Mouse (Mus musculus) heart, postnatal 14 days (tissue): ENCODE measurements at regions not wholly inside any gene's neighbourhood (a gene's known extent, or its start where the extent isn't known, plus 50 kb on each side); places are given as distances from the start of the nearest gene placed in this dataset.

Experiments
- DNase-seq, 2 experiments: peaks; one replicate each; pipeline ENCODE4 v3.0.0; 2021 to 2022
- intact Hi-C: fragments of 180-260 bp; cut with DNase I; formaldehyde crosslinking; loops from one replicate; pipeline ENCODE4 v1.15.1; 2025

DNA sequence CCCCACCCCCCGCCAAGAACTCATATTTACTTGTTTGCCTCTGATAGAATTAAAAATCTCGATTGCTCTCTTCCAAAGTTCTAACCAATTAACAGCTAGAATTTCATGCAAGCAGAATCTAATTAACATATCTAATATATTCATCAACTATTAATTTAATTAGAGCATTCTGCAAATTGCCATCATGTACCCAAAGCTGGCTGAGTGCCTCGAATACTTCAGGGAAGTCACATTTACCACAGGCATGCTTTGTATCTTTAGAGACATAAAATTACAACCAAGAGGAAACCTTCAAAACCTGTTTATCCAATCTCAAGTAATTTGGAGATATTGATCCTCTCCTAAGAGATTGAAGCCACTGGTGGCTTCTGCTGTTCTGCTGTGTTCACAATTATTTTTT is 401.6 kb upstream of the Nmur2 start:
- no peak for DNase-seq
- intact Hi-C loops = no loop called here

DNA sequence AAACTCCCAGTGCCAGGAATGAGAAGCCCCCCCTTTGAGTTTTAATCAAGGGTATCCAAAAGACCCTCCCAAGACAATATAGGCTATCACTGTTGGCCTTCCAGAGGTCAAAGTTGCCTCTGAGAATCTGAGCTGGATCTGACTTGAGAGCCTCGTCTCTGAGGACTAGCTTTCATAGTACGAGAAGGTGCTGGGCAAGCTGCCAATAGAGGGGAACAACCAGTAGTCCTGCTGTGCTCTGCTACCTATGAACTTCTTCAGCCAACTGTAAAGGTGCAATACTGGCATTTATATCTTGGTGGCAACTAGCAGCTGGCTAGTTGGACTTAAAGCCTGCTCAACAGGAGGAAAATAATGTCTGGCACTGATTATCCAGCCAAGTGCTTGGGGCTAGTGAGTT is 400.3 kb upstream of the Nmur2 start:
- DNase-seq = peak in 1 of 2 experiments; percentile 2

DNA sequence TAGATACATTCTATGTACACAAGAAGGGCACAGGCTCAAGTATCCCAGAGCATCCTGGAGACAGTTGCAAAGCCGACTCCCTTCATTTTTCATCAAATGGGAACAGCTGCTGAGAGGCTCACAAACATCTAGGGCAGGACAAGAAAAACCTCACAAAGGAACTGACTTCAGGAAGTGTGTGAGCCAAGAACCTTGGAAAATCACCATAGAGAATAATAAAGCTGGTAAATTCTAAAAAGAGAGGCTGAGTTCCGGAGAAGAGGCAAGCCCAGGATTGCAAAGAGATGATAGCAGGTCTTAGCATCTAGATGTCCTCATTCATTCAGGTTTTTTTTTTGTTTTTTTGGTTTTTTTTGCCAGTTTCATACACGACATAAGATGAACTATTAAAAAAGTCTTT is 390.3 kb upstream of the Nmur2 start:
- intact Hi-C loops = no loop called here
- no peak for DNase-seq

More for the DNA sequence above, 400.3 kb upstream of the Nmur2 start:
- intact Hi-C loops = no loop called here

DNA sequence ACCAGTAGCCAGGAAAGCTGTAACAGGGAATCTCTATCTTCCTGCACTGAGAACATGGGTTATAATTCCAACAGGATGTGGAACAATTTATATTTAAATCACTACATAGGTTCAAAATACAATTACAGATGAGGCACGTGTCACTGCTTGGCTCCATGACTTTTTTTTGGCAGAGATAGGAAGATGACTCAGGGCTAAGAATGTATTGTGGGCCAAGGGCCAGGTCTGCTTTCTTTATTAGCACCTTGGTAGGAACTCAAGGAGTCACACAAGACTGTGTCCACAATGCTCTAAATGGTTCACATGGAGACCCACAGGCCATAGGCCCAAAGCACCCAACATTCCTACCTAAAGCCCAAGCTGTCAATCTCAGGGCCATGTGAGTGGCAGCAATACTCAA is 344.0 kb upstream of the Nmur2 start:
- intact Hi-C loops = no loop called here
- DNase-seq = no peak

DNA sequence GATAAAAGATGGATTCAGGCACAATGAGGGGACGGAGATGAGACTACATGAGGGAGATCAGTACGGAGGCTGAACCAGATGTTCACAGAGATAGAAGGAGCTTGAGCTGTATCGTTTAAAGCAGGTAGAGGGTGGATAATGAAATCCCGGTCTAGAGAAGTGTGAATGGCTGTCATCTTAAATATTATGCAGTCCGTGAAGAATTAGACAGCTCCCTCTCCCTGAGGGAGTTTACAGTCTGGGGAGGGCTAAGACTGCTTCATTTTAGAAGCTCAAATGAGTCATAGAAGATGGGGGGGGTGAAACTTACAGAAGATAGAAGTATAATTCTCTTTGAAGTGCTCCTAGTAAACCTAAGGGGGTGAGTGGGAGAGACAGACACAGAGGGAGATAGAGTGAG is 336.7 kb upstream of the Nmur2 start:
- DNase-seq = no peak
- intact Hi-C loops = no loop called here

DNA sequence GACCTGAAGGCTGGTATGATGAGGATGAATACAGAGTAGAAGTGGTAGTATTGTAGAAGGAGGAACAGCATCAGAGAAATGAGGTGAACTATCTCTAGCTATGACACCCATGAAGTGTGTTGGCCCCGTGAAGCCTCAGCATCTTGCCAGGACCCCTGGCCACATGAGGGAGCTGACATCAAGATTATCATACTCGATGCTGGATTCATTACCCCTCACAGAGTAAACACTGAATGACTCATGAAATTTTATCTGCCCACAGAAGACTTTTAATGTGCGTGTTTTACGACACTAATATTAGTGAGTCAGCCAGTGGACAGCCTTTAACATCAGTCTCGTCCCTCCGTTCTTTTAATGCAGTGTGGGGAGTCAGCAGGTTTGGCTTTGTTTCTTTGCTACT is 333.5 kb upstream of the Nmur2 start:
- intact Hi-C loops = no loop called here
- DNase-seq = no peak

DNA sequence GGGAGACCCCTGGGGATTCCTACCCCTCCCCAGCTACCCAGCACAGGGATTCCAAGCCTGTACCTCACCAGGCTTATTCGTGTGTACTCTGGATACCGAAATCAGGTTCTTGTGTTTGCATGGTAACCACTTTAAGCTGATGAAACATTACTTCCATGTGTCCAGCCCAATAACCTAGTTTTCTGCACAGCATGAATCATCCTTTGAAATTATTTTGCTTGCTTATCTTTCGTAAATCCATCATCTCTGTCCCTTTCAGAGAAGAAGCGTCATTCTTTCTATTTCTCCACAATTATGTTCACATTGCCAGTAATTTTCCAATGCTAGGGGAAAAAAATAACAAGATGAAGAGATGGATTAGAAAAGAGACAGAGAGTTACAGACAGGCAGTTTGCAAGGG is 332.8 kb upstream of the Nmur2 start:
- intact Hi-C loops = no loop called here
- no peak for DNase-seq

DNA sequence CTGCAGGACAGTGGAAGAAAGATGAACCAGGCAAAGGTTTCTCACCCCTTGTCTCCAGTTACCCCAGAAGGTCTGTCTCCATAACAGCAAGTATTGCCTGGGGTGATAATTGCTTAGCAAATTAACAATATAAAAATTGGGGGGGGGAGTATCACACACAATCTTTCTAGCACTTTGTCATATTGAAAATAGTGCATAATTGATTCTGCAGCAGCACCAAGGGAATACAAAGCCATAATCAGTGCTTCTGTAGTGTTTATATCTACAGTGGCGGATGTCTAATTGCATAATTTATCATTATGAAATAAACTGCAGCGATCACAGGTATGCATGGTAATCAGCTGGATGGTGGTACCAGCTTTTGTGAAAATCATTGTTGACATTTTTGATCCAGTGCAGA is 316.9 kb upstream of the Nmur2 start:
- intact Hi-C loops = no loop called here
- no peak for DNase-seq

DNA sequence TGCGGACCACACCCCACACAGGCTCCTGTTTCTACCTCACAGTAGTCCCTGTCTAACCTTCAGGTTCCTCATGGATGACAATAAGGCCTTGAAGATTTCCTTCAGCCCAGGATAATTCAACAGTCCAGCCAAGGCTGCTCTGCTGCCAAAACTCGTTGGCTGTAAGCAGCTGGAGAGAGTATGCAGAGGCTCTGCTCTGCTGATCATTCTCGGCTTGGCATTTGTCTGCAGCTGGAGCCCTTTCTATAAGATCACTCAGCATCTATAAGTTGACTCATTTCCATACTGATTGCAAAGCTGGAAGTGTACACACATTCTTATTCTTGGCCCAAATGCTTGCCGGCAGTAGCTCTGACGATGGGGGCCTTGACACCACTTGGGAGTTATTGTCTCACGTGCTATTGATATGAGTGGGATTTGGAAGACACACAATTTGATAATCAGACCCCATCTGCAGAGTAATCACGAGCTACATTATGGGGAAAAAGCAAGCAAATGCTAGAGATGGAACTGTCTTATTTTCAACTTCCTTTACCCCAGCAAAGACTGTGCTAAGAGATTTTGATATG is 311.1 kb upstream of the Nmur2 start:
- peak; percentile 7 to 10 for DNase-seq
- intact Hi-C loops = no loop called here

DNA sequence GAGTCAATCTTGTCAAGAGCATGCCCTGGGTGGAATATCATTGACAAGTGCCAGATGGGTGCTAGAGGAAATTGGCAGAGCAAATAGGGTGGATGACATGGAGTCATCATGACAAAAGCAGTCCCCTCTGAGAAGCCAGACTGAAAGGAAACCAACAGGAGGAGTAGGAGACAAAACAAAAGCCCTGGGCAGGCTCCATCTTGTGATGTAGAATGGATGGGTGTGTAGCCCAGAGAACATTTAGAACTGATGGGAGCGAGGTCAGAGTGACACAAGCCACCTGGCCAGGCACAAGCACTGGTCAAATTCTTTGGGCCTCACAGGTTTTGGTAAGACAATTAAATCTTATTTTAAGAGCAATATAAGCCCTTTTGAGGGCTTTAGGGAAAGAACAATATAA is 310.4 kb upstream of the Nmur2 start:
- intact Hi-C loops = no loop called here
- DNase-seq = peak in 1 of 2 experiments; percentile 1

DNA sequence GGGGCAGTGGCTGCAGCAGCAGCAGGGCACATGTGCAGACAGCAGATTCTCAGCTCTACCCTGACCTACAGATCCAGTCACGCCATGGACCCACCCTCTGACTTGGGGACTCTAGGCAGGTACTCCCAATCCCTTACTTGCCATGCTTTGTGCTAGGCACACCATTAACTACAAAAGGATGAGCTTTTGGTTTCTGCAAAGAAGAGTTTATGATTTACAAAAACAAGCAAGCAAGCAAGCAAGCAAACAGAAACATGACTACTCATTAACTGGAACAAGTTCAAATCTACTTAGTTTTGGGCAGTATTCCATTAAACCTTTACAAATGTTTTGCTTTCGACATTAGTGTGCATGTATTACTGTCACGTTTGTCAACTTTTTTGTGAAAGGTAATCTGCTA is 309.0 kb upstream of the Nmur2 start:
- intact Hi-C loops = no loop called here
- no peak for DNase-seq

DNA sequence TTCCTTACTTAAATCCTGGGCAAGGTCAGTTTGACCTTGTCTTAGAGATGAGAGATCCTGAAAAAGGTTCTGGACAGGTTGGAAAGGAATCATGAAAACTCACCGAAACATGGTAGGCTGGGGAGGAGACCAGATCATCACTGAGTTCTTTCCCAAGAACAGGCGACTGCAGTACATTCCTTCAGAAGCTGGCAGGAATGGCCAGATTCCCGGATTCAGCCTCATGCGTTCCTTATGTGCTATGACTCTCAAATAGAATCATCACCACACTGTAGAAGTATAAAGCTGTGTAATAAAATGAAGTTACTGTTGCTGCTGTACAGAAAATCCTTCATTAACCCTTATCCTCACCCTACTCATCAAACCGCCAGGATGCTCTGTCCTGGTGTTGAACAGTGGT is 307.6 kb upstream of the Nmur2 start:
- DNase-seq = no peak
- intact Hi-C loops = no loop called here

DNA sequence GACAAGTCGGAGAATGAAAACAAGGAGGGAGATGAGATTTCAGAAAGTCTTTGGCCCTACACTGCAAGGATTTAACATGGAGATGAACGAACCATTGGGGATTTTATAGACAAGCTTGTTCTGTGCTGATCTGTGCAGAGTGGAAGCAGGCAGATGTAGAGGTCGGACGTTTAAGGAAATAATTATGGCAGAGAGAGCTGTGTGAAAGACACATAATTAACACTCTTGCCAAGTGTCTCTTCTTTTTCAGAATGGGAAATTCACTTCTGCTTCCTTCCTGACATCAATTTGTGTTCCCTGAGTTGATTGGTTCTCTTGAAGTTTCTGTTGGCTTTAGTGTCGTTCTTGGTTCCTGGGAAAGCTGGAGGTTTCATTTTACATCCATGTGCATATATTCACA is 302.3 kb upstream of the Nmur2 start:
- no peak for DNase-seq
- intact Hi-C loops = no loop called here

DNA sequence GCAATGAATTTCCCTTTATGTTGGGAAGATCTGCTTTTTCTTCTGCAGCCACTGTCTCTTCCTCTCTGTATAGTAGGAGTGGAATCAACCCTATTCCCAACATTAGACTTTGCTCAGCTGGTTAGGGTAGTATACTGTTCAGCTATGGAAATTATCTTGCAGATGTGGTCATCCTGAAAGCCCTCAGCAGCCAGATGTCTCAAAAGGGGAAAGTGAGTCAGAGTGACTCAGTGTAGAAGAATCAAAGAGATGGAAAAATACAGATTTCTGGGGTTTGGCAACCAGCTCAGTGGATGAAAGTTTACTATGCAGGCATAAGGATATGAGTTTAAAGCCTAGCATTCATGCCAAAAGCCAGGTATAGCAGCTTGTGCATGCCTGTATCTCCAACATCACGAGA is 300.9 kb upstream of the Nmur2 start:
- intact Hi-C loops = no loop called here
- DNase-seq = no peak

DNA sequence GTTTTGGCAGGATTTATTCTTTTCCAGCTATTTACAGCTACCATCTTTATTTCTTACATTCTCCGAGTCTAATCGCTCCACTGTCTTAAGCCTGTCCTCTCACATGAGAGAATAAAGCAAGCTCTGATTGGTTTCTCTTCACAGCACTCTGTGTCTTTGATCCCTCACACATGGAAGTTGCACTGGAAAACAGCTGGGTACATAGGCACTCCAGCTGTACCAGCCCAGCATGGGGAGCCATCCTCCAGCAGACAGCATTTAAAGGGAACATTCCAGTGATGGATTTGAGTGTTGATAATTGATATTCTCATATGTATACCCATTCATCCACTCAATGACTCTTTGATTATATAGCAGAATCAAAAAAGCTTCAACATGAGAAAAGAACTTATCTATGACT is 300.2 kb upstream of the Nmur2 start:
- intact Hi-C loops = no loop called here
- DNase-seq = no peak

DNA sequence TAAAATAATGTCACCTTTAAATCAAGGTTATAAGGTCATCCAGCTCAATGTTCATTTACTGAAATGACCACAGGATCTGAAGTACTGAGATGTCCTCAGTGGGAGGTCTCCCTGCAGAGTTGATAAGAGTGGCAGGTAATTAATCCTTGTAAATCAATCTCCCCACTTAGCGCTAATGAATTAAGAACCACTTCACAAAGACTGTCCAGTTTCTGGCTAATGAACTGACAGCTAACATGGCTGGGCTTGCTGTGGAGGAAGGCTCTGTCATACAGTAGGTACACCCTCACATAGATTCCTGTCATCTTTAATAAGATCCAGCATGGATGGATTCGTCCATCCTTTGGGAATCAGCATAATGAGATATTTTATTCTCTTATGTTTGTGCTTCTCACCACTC is 297.7 kb upstream of the Nmur2 start:
- DNase-seq = no peak

DNA sequence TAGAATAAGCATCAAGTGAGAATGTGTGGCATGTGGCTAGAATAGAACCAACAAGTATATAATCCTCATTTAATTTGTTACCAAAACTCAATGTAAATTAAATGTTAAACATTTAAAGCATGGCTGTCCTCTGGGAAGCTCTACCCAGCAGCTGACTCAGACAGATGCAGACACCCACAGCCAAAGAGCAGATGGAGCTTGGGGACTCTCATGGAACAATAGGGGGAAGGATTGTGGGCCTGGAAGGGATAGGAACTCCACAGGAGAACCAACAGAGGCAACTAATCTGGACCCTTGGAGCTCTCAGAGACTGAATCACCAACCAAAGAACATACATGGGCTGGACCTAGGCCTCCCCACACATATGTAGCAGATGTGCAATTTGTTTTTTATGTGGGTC is 295.1 kb upstream of the Nmur2 start:
- DNase-seq = no peak
- intact Hi-C loops = no loop called here

More for the DNA sequence above, 297.7 kb upstream of the Nmur2 start:
- intact Hi-C loops = no loop called here

DNA sequence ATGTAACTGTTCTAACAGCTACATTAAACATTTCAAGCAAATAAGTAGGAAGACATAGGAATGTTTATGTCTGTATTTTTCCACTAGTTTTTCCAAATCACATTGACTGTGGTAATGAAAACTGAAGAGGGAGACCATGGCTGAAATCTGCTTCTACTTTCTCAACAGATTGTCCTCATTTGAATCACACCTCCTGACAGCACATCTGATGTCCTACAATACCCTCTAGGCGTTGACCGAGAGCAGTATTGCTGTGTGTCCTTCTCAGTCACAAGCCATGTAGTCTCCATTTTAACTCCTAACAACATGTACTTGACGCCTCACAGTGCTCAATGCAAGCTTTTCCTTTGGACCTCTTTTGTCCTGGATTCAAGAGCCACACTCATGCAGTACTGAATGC is 279.5 kb upstream of the Nmur2 start:
- intact Hi-C loops = no loop called here

DNA sequence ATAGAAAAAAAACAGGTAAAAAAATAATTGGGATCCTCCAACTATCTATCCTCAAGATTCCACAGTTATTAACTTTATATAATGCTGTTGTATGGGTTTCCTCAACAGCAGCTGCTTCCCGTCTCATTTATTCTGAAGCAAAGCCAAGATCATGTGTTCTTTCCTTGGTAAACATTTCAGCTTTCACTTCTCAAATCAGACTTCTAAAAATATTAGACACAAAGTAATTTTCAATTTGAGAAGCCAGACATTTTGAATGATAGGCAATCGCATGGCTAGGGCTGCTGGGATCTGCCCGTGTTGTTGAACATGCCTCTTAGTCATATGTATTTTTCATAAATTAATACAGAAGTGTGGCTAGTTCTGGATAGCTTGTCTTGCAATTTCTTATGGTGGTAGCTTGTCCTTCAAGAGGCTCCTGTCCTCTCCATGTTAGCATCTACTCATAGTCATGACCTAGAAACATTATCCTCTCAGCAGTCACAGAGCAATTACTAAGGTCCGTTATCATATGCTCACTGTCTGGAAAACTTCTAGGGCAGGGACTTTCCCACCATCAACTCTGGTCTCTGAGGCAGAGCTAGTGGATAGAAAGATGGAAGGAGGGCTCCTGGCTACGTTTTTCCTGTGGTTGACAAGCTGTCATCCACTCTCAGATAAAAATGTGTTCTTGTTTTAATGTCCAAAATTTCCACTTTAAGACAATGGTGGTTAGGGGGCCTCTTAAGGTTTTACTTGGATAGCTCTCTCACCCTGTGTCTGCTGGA is 274.6 kb upstream of the Nmur2 start:
- no peak for DNase-seq
- intact Hi-C loops = no loop called here

More for the DNA sequence above, 279.5 kb upstream of the Nmur2 start:
- no peak for DNase-seq

DNA sequence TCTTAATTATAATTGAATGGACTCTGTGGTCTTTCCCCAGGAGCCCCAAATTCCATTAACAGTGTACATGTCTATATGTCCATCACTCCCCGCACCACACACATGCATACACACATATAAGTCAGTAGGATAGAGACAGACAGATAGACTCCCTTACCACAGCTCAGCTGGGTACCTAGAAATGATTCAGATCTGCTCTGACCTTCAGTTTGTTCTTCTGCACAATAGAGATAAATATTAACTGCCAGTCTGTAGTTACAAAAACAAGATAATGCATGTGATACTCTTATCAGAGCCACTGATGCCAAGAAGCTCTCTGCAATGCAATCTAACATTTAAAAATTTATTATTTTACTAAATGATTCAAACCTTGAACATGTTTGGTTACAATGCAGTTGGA is 268.7 kb upstream of the Nmur2 start:
- intact Hi-C loops = no loop called here
- no peak for DNase-seq

DNA sequence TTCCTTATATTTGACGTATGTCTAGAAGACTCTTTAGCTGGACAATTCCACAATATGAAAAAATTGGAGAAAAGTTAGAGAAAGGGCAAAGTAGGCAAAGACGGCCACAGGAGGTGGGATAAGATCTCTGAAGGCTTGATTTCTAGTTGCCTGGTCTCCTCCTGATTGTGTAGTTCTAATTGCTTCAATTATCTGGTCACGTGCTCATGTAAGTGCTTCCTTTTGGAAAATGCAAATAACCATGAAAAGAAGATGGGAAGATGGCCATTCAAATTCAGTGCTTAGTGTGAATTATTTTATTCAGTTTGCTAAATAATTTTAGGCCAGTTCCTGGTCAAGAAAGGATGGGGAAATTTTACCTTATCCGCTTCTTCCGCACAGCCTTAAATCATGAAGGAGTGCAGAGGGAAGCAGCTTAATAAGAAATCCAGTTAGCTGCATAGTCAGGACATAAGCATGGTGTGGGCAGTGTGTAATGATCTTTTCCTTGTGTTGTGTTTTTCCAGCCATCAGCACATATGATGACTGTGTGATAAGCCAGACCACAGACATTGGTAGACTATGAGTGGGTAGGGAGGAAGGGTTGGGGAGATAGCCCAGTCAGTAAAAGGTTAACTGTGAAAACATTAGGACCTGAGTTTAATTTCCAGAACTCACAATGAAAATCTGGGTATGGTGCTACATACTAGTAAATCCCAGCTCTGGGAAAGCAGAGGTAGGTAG is 267.7 kb upstream of the Nmur2 start:
- DNase-seq = no peak
- intact Hi-C loops = no loop called here

DNA sequence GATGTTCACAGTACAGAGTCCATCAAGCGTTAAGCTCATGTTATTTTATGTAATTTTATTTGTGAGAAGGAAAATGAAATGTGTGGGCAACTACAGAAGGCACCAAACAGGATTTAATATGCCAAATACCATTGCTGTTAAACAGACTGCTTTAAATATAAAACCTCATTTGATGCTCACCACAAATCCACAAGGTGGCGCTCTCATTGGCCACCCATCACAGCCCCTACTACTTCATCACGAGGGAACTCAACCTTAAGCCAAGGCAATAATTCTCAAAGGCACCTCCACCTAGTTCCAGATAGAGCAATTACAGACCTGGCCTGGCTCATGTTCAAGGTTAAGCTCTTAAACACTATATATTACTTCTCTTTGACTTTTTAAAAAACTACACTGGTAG is 266.2 kb upstream of the Nmur2 start:
- intact Hi-C loops = no loop called here

More for the DNA sequence above, 266.2 kb upstream of the Nmur2 start:
- DNase-seq = peak in 1 of 2 experiments; percentile 3
